Mouse (Mus musculus) NIH3T3 (cell line): Measurements from ENCODE around the gene Phf3.
A peak's percentile ranks its signal among the peaks of the same experiment; 100 is the strongest.
"Not testable (repeated sequence)": the region's sequence is repeated elsewhere in the genome, so short reads cannot be mapped to it uniquely, and the experiment has no call there.

Experiments used
- DNase-seq: peaks from one replicate; pipeline ENCODE4 v3.0.0-alpha.2; 2012; ENCODE audit warnings: low read depth

Phf3 gene

DNA sequence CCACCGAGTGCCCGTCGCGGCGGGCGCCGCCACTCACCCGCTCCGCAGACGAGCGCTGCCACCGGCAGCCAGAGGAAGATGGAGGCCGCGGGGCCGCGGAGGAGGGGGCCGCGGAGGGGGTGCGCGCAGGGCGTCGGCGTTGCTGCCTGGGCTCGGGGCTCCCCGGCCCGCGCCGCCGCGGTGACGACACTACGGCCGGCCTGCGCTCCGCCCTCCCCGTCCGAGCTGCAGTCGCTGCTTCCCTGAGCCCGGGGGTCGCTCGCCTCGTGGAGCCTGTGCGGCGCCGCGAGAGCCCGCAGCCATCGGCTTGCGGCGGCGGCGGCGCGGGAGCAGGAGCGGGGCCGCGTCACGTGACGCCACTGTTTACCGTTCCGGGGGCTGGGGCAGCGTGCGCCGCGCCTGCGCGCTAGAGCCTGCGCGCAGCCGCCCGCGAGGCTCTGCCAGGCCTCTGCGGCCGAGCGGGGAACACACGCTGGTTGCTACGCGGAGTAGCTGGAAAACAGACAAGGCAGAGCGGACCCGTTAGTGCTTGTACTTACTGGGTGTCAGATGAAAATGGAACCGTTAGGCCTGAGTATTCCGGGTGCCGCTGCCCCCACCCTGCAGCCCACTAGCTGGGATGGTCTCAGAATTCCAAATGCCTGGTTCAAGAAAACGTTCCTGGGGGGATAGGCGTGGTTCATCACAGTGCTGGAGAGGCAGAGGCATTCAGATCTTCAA is at the start of gene Phf3:
Gene Phf3, minus strand, starts transcription at position 381 of the 720 bp plus-strand sequence.
- peak; percentile 97 for DNase-seq

GRCm38 (mm10) chr1:30922237-30922636 is 48.5 kb upstream of the Phf3 start:
- DNase-seq: no peak

DNA sequence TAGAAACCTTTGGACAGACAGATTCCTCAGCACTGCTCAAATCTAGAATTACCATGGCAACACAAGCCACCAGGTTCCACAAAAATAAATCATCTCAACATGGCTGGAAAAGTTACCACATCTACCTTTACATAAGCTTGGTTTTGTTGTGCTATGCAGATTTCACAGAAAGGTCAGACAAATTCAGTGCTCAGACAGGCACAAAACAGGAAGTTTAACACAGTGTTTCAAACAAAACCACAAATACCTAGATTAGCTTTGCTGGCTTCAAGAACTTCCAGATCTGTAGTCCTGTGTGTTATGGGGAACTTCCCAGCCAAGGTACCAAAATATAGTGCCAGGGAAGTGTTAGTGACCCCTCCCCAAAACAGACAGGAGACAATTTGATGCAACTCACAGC is 47.5 kb upstream of the Phf3 start:
- DNase-seq: no peak

- DNase-seq: peak; percentile 33
Measured at GRCm38 (mm10) chr1:30920620-30921177, 47.0 kb upstream of the Phf3 start.

GRCm38 (mm10) chr1:30910172-30910571 is 36.5 kb upstream of the Phf3 start:
- DNase-seq: no peak

- no peak for DNase-seq
Measured at GRCm38 (mm10) chr1:30908797-30909196, 35.1 kb upstream of the Phf3 start.

DNA sequence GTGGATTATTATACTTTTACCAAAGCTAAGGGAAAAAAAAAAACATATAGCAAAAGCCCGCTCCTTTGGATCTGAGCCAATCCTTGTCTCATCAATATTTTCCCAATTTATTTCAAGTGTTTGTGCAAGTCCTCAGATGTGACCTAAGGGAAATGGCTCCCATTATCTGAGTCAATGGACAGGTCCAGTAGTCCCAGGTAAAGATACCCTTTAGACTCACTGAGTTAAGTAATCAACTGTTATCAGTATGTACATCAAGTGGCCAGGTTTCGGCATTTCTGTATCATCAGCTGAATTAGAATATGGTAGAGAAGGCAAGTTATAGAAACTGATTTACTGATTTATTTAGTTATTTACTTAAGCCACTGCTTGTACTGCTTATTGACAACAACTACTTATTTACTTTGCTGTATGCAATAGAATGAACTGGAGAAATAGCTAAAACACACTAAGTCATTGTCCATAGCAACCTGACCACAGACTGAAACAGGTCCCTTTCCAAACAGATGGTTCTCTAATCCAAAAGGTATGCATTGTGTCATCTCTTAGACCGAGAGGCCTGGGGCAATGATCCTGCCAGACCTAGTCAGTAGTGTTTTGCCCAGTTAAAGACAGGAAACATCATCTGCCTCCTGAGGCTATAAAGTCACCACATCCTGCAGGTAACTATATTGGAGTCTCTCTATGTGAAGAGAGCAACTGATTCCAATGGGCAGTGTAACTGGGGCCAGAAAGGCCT is 29.9 kb upstream of the Phf3 start:
- DNase-seq: no peak

DNA sequence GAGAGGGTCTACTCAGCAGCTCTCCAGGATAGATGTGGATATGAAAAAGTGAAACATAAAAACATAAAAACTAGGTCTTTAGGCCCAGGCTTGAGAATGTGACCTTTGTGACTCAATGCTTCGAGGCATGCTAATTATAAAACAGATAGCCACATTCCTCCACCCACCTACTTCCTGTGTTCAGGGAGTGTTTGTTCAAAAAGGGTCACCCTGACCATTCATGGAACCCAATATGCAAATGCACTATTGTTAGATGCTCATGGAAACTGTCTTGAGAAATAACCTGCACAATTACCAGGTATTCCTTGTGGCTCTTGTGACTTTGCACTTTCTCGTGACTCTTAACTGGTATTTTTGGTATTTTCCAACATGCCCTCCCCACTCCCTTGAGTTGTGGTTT is 25.0 kb upstream of the Phf3 start:
- DNase-seq: no peak

GRCm38 (mm10) chr1:30895366-30895765 is 21.6 kb upstream of the Phf3 start:
- DNase-seq: not testable (repeated sequence)

- not testable (repeated sequence) for DNase-seq
Measured at GRCm38 (mm10) chr1:30883806-30884205, 10.1 kb upstream of the Phf3 start.

- DNase-seq: no peak
Measured at GRCm38 (mm10) chr1:30875746-30876145, 2.0 kb upstream of the Phf3 start.

GRCm38 (mm10) chr1:30874261-30875131 is 775 bp upstream of the Phf3 start:
- DNase-seq: peak; percentile 36

- peak; percentile 65 for DNase-seq
Measured at GRCm38 (mm10) chr1:30872836-30873540, 733 bp downstream of the Phf3 start.

GRCm38 (mm10) chr1:30867786-30868185 is 5.9 kb downstream of the Phf3 start:
- DNase-seq: no peak

GRCm38 (mm10) chr1:30852518-30852917 is 21.2 kb downstream of the Phf3 start:
- no peak for DNase-seq

DNA sequence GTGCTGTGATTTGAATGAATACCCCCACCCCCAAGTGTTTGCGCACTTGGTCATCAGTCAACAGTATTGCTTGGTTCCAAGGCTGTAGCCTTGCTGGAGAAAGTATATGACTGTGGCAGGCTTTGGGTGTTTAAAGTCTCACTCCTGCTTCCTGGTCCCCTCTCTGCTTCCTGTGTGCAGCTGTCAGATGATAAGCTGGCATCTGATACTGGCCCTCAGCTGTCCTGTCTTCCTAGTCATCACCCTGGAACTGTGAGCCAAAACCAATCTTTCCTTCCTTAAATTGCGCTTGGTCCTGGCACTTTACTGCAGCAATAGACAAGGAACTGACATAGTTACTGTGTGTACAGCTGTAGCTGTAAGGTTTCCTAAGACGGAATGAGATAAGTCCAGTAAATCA is 21.8 kb downstream of the Phf3 start:
- no peak for DNase-seq

- no peak for DNase-seq
Measured at GRCm38 (mm10) chr1:30850906-30851305, 22.8 kb downstream of the Phf3 start.

- DNase-seq: no peak
Measured at GRCm38 (mm10) chr1:30849955-30850354, 23.8 kb downstream of the Phf3 start.

- DNase-seq: no peak
Measured at GRCm38 (mm10) chr1:30847706-30848105, 26.0 kb downstream of the Phf3 start.

- no peak for DNase-seq
Measured at GRCm38 (mm10) chr1:30839662-30840061, 34.1 kb downstream of the Phf3 start.

DNA sequence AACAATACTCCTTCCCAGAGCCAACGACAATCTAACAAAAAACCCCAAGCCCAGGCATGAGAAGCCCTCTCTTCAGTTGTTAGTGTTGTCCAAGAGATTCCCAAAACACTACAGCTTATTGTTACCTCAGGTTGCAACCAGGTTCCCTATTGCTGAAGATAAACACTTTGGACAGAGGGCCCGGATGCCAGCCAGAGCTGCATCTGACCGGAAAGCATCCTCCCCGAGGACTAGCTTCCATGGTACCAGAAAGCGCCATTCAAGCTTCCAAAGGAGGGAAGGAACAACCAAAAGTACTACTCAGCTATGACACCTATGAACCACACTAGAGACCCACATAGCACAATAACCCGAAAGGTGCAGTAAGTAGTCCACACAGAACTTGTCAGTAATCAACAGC is 38.2 kb downstream of the Phf3 start:
- DNase-seq: no peak

DNA sequence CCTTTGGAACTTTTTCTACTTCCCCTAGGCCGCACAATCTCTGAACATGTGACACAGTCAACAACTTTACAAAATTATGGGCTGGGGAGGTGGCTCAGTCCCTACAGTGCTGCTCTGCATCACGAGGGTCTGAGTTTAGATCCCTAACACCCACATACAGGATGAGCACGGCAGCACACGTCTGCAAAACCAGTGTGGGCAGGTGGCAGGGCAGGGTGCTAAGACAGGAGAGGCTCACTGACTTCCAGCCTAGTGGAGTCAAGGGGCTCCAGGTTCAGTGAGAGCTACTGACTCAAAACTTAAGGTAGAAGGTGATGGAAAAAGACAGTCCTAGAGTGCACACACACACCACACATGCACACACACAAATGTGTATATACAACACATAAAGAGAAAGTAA is 40.9 kb downstream of the Phf3 start:
- no peak for DNase-seq
